Mouse (Mus musculus) olfactory bulb, adult 2 months (tissue): Measurements from ENCODE around the gene Hist1h3g. TPM values are rescaled to one million over a fixed set of nuclear protein-coding genes. Genes with fewer than 3 reads are reported as not detected.
A peak's percentile ranks its signal among the peaks of the same experiment; 100 is the strongest.

Experiments used
- H3K27ac ChIP-seq: fragments of 200-500 bp; 2 replicates; pipeline ENCODE4 v1.5.1; 2012; ENCODE audit warnings: low read depth, low read length; ENCODE audit not compliant: insufficient read depth
- H3K4me1 ChIP-seq: fragments of 200-500 bp; 2 replicates; pipeline ENCODE4 v1.6.1; 2012; ENCODE audit warnings: low read length; ENCODE audit not compliant: control insufficient read depth, insufficient read depth
- H3K4me3 ChIP-seq: fragments of 200-500 bp; 2 replicates; pipeline ENCODE4 v1.5.1; 2012; ENCODE audit warnings: mild to moderate bottlenecking, low read depth, low read length, moderate library complexity; ENCODE audit not compliant: insufficient read depth
- CTCF ChIP-seq: fragments of 200-500 bp; IDR thresholded peaks from 2 replicates; pipeline ENCODE4 v1.5.1; 2012; ENCODE audit warnings: low read depth, mild to moderate bottlenecking, low read length, moderate library complexity; ENCODE audit not compliant: insufficient read depth
- POLR2A ChIP-seq: fragments of 200-500 bp; IDR thresholded peaks from 2 replicates; pipeline ENCODE4 v1.6.1; 2012; ENCODE audit warnings: mild to moderate bottlenecking, low read depth, low read length, moderate library complexity; ENCODE audit not compliant: insufficient read depth
- WGBS: fragments of 180-500 bp; shearing (Covaris S2); methylation state at CpG from one replicate; pipeline ENCODE4 v1.1.7; 2018; 5-methylcytosine and 5-hydroxymethylcytosine counted together
- polyA plus RNA-seq: library from polyadenylated mRNA; stranded (reverse); fragments of >200 nt; gene quantifications from 2 replicates; pipeline ENCODE4 v1.2.4, GENCODE M21; 2012; ENCODE audit warnings: low replicate concordance; ENCODE audit not compliant: missing spikeins, insufficient read depth, insufficient read length

Gene Hist1h3g
- polyA plus RNA-seq, 1 experiment, result not detected

GRCm38 (mm10) chr13:23583387-23584068 is 48.3 kb downstream of the Hist1h3g start:
- H3K27ac ChIP-seq, result no peak overlapping the region
- no peak overlapping the region for H3K4me3 ChIP-seq
- H3K4me1 ChIP-seq, result peaks cover 3% of the 10 kb centered on the region; the same call in 1 of the 2 replicates
- TF ChIP-seq POLR2A (no peak), CTCF (no peak)

GRCm38 (mm10) chr13:23584331-23584730 is 49.1 kb downstream of the Hist1h3g start:
- Histone ChIP-seq H3K4me1 (peaks cover 3% of the 10 kb centered on the region; the same call in 1 of the 2 replicates), H3K27ac (peak overlapping the region; percentile 51; the same call in 1 of the 2 replicates), H3K4me3 (no peak overlapping the region)
- TF ChIP-seq CTCF, result no peak
- no peak for TF ChIP-seq POLR2A

DNA sequence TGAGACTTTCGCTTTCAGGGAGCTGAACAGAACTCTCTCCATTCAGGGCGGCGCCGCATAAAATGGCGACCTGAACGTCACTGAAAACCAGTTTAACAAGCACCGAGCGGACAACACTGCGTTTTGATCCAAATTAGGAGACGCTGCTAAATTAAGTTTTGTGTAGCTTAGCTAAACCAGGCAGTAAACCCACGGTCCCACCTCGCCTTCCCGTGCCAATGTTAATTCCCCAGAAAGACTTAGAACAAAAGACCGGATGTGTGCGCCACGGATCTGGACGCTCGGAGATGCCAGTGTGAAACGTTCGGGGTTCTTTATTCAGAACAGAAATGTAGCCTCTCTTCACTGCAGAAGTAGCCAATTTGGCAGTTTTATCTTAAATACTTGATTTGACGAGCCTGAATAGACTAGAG is 49.8 kb downstream of the Hist1h3g start:
- peak overlapping the region; percentile 90 for H3K27ac ChIP-seq
- H3K4me3 ChIP-seq, result peak overlapping the region; percentile 54
- WGBS, result under 1% methylated on average over 21 of the region's 21 CpGs
- no peak for TF ChIP-seq CTCF
- TF ChIP-seq POLR2A, result no peak
- H3K4me1 ChIP-seq, result peaks cover 3% of the 10 kb centered on the region; the same call in 1 of the 2 replicates

Other genes starting within 250 kb of the Hist1h3g start
- gene Zfp322a, start 166.2 kb upstream of the Hist1h3g start, polyA plus RNA-seq, result not detected in 2 replicates
- not detected in 2 replicates for gene Abt1, start 111.6 kb upstream of the Hist1h3g start, polyA plus RNA-seq
- not detected in 2 replicates for gene Btn1a1, start 69.5 kb upstream of the Hist1h3g start, polyA plus RNA-seq
- gene Btn2a2, start 46.6 kb upstream of the Hist1h3g start, polyA plus RNA-seq, result not detected in 2 replicates
- not detected in 2 replicates for gene Hist1h4h, start 4.4 kb upstream of the Hist1h3g start, polyA plus RNA-seq
- not detected in 2 replicates for gene Hist1h2af, start 1.5 kb upstream of the Hist1h3g start, polyA plus RNA-seq
- gene Hist1h2bh, start 8.0 kb downstream of the Hist1h3g start, polyA plus RNA-seq, result not detected in 2 replicates
- gene Hist1h3f, start 8.6 kb downstream of the Hist1h3g start, polyA plus RNA-seq, result not detected in 2 replicates
- gene Hist1h4f, start 16.2 kb downstream of the Hist1h3g start, polyA plus RNA-seq, result not detected in 2 replicates
- not detected in 2 replicates for gene Hist1h1d, start 17.8 kb downstream of the Hist1h3g start, polyA plus RNA-seq
- not detected in 2 replicates for gene Hist1h3e, start 26.9 kb downstream of the Hist1h3g start, polyA plus RNA-seq
- not detected in 2 replicates for gene Hist1h2ae, start 35.8 kb downstream of the Hist1h3g start, polyA plus RNA-seq
- gene Hist1h2bg, start 36.0 kb downstream of the Hist1h3g start, polyA plus RNA-seq, result not detected in 2 replicates
- gene Hist1h2bf, start 38.8 kb downstream of the Hist1h3g start, polyA plus RNA-seq, result not detected in 2 replicates
- gene Hist1h2ad, start 39.0 kb downstream of the Hist1h3g start, polyA plus RNA-seq, result not detected in 2 replicates
- gene Hist1h3d, start 40.3 kb downstream of the Hist1h3g start, polyA plus RNA-seq, result not detected in 2 replicates
- not detected in 2 replicates for gene Hist1h4d, start 46.2 kb downstream of the Hist1h3g start, polyA plus RNA-seq
- gene Hist1h2be, start 85.7 kb downstream of the Hist1h3g start, polyA plus RNA-seq, result not detected in 2 replicates
- not detected in 2 replicates for gene Hist1h1e, start 87.1 kb downstream of the Hist1h3g start, polyA plus RNA-seq
- not detected in 2 replicates for gene Hist1h2ac, start 148.5 kb downstream of the Hist1h3g start, polyA plus RNA-seq
- gene Hist1h2bc, start 148.8 kb downstream of the Hist1h3g start, polyA plus RNA-seq, result not detected in 2 replicates
- not detected in 2 replicates for gene Hist1h1t, start 160.4 kb downstream of the Hist1h3g start, polyA plus RNA-seq
- gene Hist1h4c, start 163.0 kb downstream of the Hist1h3g start, polyA plus RNA-seq, result not detected in 2 replicates
- gene Hfe, start 175.4 kb downstream of the Hist1h3g start, polyA plus RNA-seq, result not detected in 2 replicates
- not detected in 2 replicates for gene Hist1h1c, start 203.4 kb downstream of the Hist1h3g start, polyA plus RNA-seq
- not detected in 2 replicates for gene Hist1h3c, start 210.2 kb downstream of the Hist1h3g start, polyA plus RNA-seq
- gene Hist1h2bb, start 211.3 kb downstream of the Hist1h3g start, polyA plus RNA-seq, result not detected in 2 replicates
- not detected in 2 replicates for gene Hist1h2ab, start 215.7 kb downstream of the Hist1h3g start, polyA plus RNA-seq
- not detected in 2 replicates for gene Hist1h3b, start 216.8 kb downstream of the Hist1h3g start, polyA plus RNA-seq
- not detected in 2 replicates for gene Hist1h4b, start 221.6 kb downstream of the Hist1h3g start, polyA plus RNA-seq
- gene Hist1h4a, start 225.8 kb downstream of the Hist1h3g start, polyA plus RNA-seq, result not detected in 2 replicates
- gene Hist1h3a, start 227.0 kb downstream of the Hist1h3g start, polyA plus RNA-seq, result not detected in 2 replicates
- gene Hist1h1a, start 228.2 kb downstream of the Hist1h3g start, polyA plus RNA-seq, result not detected in 2 replicates
- gene Trim38, start 234.5 kb downstream of the Hist1h3g start, polyA plus RNA-seq, result not detected in 2 replicates